Mouse (Mus musculus) stomach, postnatal 0 days (tissue): Measurements from ENCODE around the gene Sytl1.

Source experiments
- CTCF ChIP-seq: IDR thresholded peaks from 2 replicates; pipeline ENCODE4 v1.5.1; 2016; ENCODE audit warnings: antibody characterized with exemption, low read depth, mild to moderate bottlenecking, moderate library complexity
- EP300 ChIP-seq: optimal IDR thresholded peaks from 2 replicates; pipeline ENCODE3; 2016; ENCODE audit warnings: antibody characterized with exemption

DNA sequence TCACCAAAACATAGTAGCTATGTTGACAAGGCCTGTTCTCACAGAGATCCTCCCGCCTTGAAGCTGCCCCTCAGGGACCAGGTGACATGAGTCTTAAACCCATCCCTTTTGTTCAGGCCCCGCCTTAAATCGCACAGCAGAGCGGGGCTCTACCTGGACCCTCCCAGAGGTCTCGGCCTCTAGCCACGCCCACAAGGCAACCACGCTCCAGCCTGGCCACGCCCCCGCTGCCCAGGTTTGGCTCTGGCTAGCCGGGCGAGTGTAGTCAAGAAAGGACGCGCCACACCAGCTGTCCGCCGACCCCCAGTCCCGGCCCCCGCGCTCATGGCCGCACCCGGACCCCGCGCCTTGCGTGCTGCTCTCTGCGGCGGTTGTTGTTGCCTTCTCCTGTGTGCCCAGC, 42.3 kb downstream of the Sytl1 start:
- TF ChIP-seq CTCF: no peak
- TF ChIP-seq EP300: no peak
